Mouse (Mus musculus): Measurements from ENCODE around the gene Foxo3. TPM values are rescaled to one million over a fixed set of nuclear protein-coding genes. Genes with fewer than 3 reads are reported as not detected.

Gene Foxo3
- polyA plus RNA-seq, 1 experiment from 2014 or later = 8.0 TPM

DNA sequence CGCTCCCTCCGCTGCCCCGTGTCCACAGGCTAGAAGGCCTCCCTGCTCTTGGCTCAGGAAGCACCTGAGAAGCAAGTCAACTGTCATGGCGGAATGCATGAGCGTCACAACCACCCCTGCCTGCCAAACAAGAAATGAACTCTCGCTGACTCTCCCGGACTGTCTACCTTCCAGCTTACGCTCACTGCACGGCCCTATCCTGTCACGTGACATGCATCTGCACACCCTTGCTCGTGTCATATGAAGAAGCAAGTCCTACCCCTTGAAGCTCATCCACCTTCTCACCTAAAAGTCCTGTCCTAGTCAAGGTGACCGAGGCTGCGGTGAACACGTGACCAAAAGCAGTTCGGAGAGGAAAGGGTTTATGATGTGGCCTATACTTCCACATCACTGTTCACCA is 50.4 kb downstream of the Foxo3 start:
- TF ChIP-seq CTCF (IDR thresholded peaks at IDR 0.05; ENCODE audit: low read depth) (no peak), EP300 (optimal IDR thresholded peaks at IDR 0.05) (no peak)

DNA sequence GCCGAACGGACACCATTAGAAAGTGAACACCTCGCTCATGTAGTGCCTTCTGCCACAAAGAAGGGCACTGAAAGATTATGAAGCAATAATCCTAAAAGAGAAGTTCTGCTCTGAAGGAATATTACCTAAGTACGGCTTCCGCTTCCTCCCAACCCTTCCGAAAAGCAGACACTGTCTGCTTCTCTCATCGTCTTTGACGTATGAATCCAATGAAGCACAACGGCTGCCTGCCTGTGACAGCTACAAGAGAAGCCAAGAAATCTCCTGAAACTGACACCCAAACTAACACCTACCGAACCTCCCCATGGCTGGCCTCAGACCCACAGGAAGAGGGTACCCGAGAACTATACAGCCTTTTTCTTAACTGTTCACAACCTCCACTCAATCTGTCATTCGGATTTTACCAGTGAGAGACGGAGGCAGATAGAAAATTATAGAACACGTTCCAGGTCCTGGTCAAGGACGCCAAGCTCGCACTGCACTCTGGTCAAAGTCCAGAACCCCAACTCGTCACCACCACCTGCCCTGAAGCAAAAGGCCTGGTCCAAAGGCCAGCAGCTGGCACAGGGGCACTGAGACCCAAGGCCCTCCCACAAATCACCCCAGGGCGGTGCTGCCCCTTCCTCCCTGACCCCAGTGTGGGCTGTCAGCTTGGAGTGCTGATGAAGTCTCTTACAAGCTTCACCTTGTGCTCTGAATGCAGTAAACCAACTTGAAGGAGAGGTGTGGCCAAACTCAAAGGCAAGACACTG is 51.2 kb downstream of the Foxo3 start:
- H3K27ac ChIP-seq (replicated peaks) = no peak overlapping the region
- ATAC-seq (ENCODE audit: low FRiP score, low TSS enrichment) (no peak), DNase-seq (ENCODE audit: low spot score) (no peak)
- H3K9ac ChIP-seq (ENCODE audit: low read length) = no peak overlapping the region
- no peak overlapping the region for H3K4me3 ChIP-seq (ENCODE audit: low read depth, low read length)
- no peaks in the 10 kb centered on the region for H3K36me3 ChIP-seq (ENCODE audit: control insufficient read depth, insufficient read depth, low read length)
- 75% methylated on average over 18 of the region's 18 CpGs for WGBS
- H3K9me3 ChIP-seq (ENCODE audit: control insufficient read depth, low read length) = no peaks in the 10 kb centered on the region
- H3K4me1 ChIP-seq (replicated peaks; ENCODE audit: control insufficient read depth, insufficient read depth) = 0 out of 2 replicates have a peak, but pooled peaks cover 2% of the 10 kb centered on the region
- H3K27me3 ChIP-seq (ENCODE audit: control insufficient read depth, insufficient read depth, low read length) = no peaks in the 10 kb centered on the region
- no peak overlapping the region for H3K4me2 ChIP-seq (replicated peaks; ENCODE audit: low read depth)
- TF ChIP-seq CTCF (IDR thresholded peaks at IDR 0.05; ENCODE audit: low read depth) (no peak), EP300 (optimal IDR thresholded peaks at IDR 0.05) (no peak)

More for the DNA sequence above, 50.4 kb downstream of the Foxo3 start:
- no peak overlapping the region for H3K27ac ChIP-seq (replicated peaks)
- no peak for DNase-seq (ENCODE audit: low spot score)
- H3K4me2 ChIP-seq (replicated peaks; ENCODE audit: low read depth) = no peak overlapping the region
- H3K4me3 ChIP-seq (ENCODE audit: low read depth, low read length) = no peak overlapping the region
- no peak overlapping the region for H3K9ac ChIP-seq (ENCODE audit: low read length)
- H3K27me3 ChIP-seq (ENCODE audit: control insufficient read depth, insufficient read depth, low read length) = no peaks in the 10 kb centered on the region
- H3K9me3 ChIP-seq (ENCODE audit: control insufficient read depth, low read length) = no peaks in the 10 kb centered on the region
- H3K36me3 ChIP-seq (ENCODE audit: control insufficient read depth, insufficient read depth, low read length) = no peaks in the 10 kb centered on the region
- 0 out of 2 replicates have a peak, but pooled peaks cover 2% of the 10 kb centered on the region for H3K4me1 ChIP-seq (replicated peaks; ENCODE audit: control insufficient read depth, insufficient read depth)
- ATAC-seq (ENCODE audit: low FRiP score, low TSS enrichment) = 0 out of 2 replicates have a peak, but pooled peaks have one; percentile 38
- 89% methylated on average over 15 of the region's 15 CpGs for WGBS

DNA sequence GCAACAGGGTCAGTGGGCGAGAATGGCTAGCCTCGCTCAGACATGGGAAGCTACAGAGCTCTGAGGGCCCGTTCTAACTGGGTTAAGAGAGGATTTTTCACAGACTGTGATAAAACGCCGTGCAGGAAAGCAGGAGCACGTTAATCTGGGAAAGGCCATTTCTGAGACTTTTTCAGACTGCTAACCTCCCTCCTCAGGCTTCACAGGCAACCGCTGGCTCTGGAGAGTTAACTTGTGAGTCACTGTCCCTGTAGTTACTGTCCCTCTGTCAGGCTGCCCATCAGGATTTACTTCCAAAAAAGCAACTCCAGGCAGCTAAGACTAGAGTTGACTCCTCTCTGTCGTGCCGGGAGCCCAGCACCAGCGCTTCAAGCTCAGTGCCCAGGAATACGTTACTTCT is 54.6 kb downstream of the Foxo3 start:
- H3K4me1 ChIP-seq (replicated peaks; ENCODE audit: control insufficient read depth, insufficient read depth) = 0 out of 2 replicates have a peak, but pooled peaks cover 2% of the 10 kb centered on the region
- TF ChIP-seq CTCF (IDR thresholded peaks at IDR 0.05; ENCODE audit: low read depth) (no peak), EP300 (optimal IDR thresholded peaks at IDR 0.05) (no peak)
- WGBS = 64% methylated on average over 11 of the region's 11 CpGs

DNA sequence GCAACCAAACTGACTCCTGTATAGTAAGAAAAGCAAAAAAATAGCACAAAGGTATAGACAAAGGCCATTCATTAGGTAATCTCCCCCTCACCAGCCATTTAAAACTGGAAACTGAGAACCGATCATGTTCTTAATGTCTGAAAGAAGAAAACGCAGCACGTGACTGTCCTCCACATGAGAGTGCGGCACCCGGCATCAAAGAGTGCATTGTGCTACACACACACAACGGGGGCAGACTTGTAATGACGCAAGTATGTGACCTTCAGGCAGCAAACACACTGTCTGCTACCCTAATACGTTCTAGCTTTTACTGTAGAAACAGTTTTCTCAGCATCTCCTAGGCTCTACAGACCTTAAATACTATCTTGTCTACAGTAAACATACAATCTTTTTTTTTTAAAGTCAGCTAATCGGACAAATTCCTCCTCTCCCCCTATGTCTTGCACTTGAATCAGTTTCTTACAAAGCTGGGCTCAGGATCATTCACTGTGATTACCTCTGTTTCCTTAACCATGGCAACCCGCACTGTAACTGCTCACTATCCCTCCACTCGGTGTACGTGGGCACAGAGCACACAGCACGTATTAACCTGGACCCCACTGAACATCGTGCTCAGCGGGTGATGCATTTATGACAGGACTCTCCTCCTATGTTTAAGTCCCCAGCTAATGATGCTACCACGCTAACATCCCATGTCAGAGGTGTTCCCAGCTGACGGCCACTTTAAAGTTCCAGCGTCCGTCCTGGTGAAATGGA is 55.2 kb downstream of the Foxo3 start:
- TF ChIP-seq CTCF (IDR thresholded peaks at IDR 0.05; ENCODE audit: low read depth) (no peak), EP300 (optimal IDR thresholded peaks at IDR 0.05) (no peak)
- Histone ChIP-seq H3K27me3 (ENCODE audit: control insufficient read depth, insufficient read depth, low read length) (no peaks in the 10 kb centered on the region), H3K36me3 (ENCODE audit: control insufficient read depth, insufficient read depth, low read length) (no peaks in the 10 kb centered on the region), H3K9ac (ENCODE audit: low read length) (no peak overlapping the region), H3K9me3 (ENCODE audit: control insufficient read depth, low read length) (no peaks in the 10 kb centered on the region), H3K27ac (replicated peaks) (no peak overlapping the region), H3K4me1 (replicated peaks; ENCODE audit: control insufficient read depth, insufficient read depth) (0 out of 2 replicates have a peak, but pooled peaks cover 2% of the 10 kb centered on the region), H3K4me3 (ENCODE audit: low read depth, low read length) (no peak overlapping the region), H3K4me2 (replicated peaks; ENCODE audit: low read depth) (no peak overlapping the region)
- no peak for ATAC-seq (ENCODE audit: low FRiP score, low TSS enrichment)
- no peak for DNase-seq (ENCODE audit: low spot score)
- whole genome bisulfite sequencing = 79% methylated on average over 19 of the region's 19 CpGs

More for the DNA sequence above, 54.6 kb downstream of the Foxo3 start:
- H3K27me3 ChIP-seq (ENCODE audit: control insufficient read depth, insufficient read depth, low read length) = no peaks in the 10 kb centered on the region
- no peak overlapping the region for H3K4me2 ChIP-seq (replicated peaks; ENCODE audit: low read depth)
- ATAC-seq (ENCODE audit: low FRiP score, low TSS enrichment) = no peak
- DNase-seq (ENCODE audit: low spot score) = no peak
- H3K9me3 ChIP-seq (ENCODE audit: control insufficient read depth, low read length) = no peaks in the 10 kb centered on the region
- no peak overlapping the region for H3K4me3 ChIP-seq (ENCODE audit: low read depth, low read length)
- no peak overlapping the region for H3K9ac ChIP-seq (ENCODE audit: low read length)
- no peak overlapping the region for H3K27ac ChIP-seq (replicated peaks)
- no peaks in the 10 kb centered on the region for H3K36me3 ChIP-seq (ENCODE audit: control insufficient read depth, insufficient read depth, low read length)

DNA sequence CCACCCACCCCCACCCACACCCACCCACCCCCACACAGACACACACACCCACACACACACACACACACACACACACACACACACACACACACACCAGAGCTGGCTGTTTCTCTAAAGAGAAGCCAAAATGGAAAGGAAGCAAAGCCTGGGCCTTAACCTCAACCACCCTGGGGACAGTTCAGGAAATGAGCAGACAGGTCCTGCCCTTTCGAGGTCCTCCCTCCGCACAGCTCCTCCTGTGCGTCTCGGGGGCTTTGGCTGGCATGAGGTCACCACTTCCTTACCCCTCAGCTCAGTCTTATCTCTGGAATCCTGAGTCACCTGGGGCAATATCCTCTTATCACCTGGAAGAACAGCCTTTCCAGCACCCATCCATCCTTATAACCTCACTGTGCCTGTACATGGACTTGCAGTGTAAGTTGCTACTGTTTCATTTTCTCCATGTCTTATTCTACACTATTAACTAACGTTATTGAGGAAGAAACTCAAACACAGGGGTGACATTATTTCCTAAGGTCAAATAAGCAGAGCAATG is 56.1 kb downstream of the Foxo3 start:
- no peak overlapping the region for H3K4me3 ChIP-seq (ENCODE audit: low read depth, low read length)
- H3K9ac ChIP-seq (ENCODE audit: low read length) = no peak overlapping the region
- no peak for DNase-seq (ENCODE audit: low spot score)
- 64% methylated on average over 5 of the region's 5 CpGs for WGBS
- H3K4me2 ChIP-seq (replicated peaks; ENCODE audit: low read depth) = no peak overlapping the region
- no peak overlapping the region for H3K27ac ChIP-seq (replicated peaks)
- no peaks in the 10 kb centered on the region for H3K9me3 ChIP-seq (ENCODE audit: control insufficient read depth, low read length)
- ATAC-seq (ENCODE audit: low FRiP score, low TSS enrichment) = no peak
- H3K27me3 ChIP-seq (ENCODE audit: control insufficient read depth, insufficient read depth, low read length) = no peaks in the 10 kb centered on the region
- 0 out of 2 replicates have a peak, but pooled peaks cover 2% of the 10 kb centered on the region for H3K4me1 ChIP-seq (replicated peaks; ENCODE audit: control insufficient read depth, insufficient read depth)
- no peaks in the 10 kb centered on the region for H3K36me3 ChIP-seq (ENCODE audit: control insufficient read depth, insufficient read depth, low read length)
- TF ChIP-seq EP300 (optimal IDR thresholded peaks at IDR 0.05) (no peak), CTCF (IDR thresholded peaks at IDR 0.05; ENCODE audit: low read depth) (no peak)

Measured in stomach, postnatal 0 days (tissue).